Comparison of ENCODE assay signal across 8 mouse cellular contexts in genomic region chr16:49839681-49840535, GRCm38 (mm10). TPM values are rescaled to one million over a fixed set of nuclear protein-coding genes. Genes with fewer than 3 reads are reported as not detected.
DNase-seq lines count a peak whose midpoint lies in the region; ATAC-seq lines count a peak whose summit lies in the region.

No protein-coding gene starts in this region.

- H3K9ac ChIP-seq in kidney, embryonic 16.5 days (replicated peaks; ENCODE audit: low read length): 0 out of 2 replicates have a peak overlapping the region, but pooled peaks have one; percentile 16
- no peak overlapping the region for H3K9ac ChIP-seq in stomach, embryonic 14.5 days (replicated peaks; ENCODE audit: low read depth, low read length)

- H3K9me3 ChIP-seq in kidney, embryonic 16.5 days (ENCODE audit: low read length): 0 out of 2 replicates have a peak, but pooled peaks cover 3% of the 10 kb centered on the region
- H3K9me3 ChIP-seq in stomach, embryonic 14.5 days (ENCODE audit: control insufficient read depth, low read depth, low read length): no peaks in the 10 kb centered on the region

- ATAC-seq in granulocyte monocyte progenitor cell, adult 5-6 weeks (replicated peaks; ENCODE audit: poor library complexity, severe bottlenecking): peak; percentile 73
- ATAC-seq in kidney, embryonic 16.5 days (ENCODE audit: low FRiP score, low TSS enrichment): peak; percentile 76
- peak; percentile 78; the same call in 1 of the 2 replicates for ATAC-seq in stomach, embryonic 14.5 days (ENCODE audit: insufficient number of reproducible peaks, insufficient read depth, low FRiP score, low read depth)

- no peaks in the 10 kb centered on the region for H3K79me2 ChIP-seq in macrophage (ENCODE audit: inconsistent target)

- no peak overlapping the region for H3K4me2 ChIP-seq in kidney, embryonic 16.5 days (replicated peaks; ENCODE audit: low read depth, low read length)
- H3K4me2 ChIP-seq in stomach, embryonic 14.5 days (replicated peaks; ENCODE audit: low read depth, low read length): no peak overlapping the region

- DNase-seq in right cerebral cortex, postnatal 10 days (ENCODE audit: low spot score in 2 of 2): peak; percentile 40 to 41
- no peak for DNase-seq in right cerebral cortex, postnatal 36 days (ENCODE audit: low spot score in 2 of 2)
- peak; percentile 90 for DNase-seq in c-Kit-negative CD71-positive TER-119-positive erythroid progenitor cells, embryonic 14.5 days (ENCODE audit: low read depth, low spot score)
- no peak for DNase-seq in ovary, adult 18-20 months (ENCODE audit: low spot score)

- no peaks in the 10 kb centered on the region for H3K36me3 ChIP-seq in kidney, embryonic 16.5 days (ENCODE audit: insufficient read depth, low read length)
- H3K36me3 ChIP-seq in macrophage (ENCODE audit: inconsistent target): no peaks in the 10 kb centered on the region
- H3K36me3 ChIP-seq in stomach, embryonic 14.5 days (ENCODE audit: control insufficient read depth, insufficient read depth, low read length): no peaks in the 10 kb centered on the region

- H3K27me3 ChIP-seq in kidney, embryonic 16.5 days (ENCODE audit: insufficient read depth, low read length): no peaks in the 10 kb centered on the region
- no peaks in the 10 kb centered on the region for H3K27me3 ChIP-seq in stomach, embryonic 14.5 days (ENCODE audit: control insufficient read depth, insufficient read depth, low read length)

- H3K4me3 ChIP-seq in kidney, embryonic 16.5 days (ENCODE audit: low read length): no peak overlapping the region
- peak overlapping the region; percentile 10; the same call in 1 of the 2 replicates for H3K4me3 ChIP-seq in macrophage (ENCODE audit: inconsistent target)
- no peak overlapping the region for H3K4me3 ChIP-seq in stomach, embryonic 14.5 days (ENCODE audit: low read depth, low read length)

- peaks cover 14% of the 10 kb centered on the region for H3K4me1 ChIP-seq in kidney, embryonic 16.5 days (ENCODE audit: insufficient read depth, low read length)
- H3K4me1 ChIP-seq in stomach, embryonic 14.5 days (ENCODE audit: control insufficient read depth, insufficient read depth, low read length): no peaks in the 10 kb centered on the region

- 46% methylated on average over 15 of the region's 15 CpGs for WGBS in kidney, embryonic 16.5 days
- WGBS in macrophage (ENCODE audit: missing documents): under 1% methylated on average over 15 of the region's 15 CpGs
- 54% methylated on average over 15 of the region's 15 CpGs for WGBS in stomach, embryonic 14.5 days

- peak overlapping the region; percentile 27; the same call in 1 of the 2 replicates for H3K27ac ChIP-seq in kidney, embryonic 16.5 days (ENCODE audit: low read length)
- H3K27ac ChIP-seq in macrophage: peak overlapping the region; percentile 94
- H3K27ac ChIP-seq in stomach, embryonic 14.5 days (ENCODE audit: low read length): no peak overlapping the region

RNA-seq across cellular contexts. Expression of gene Cd47, which starts 39.6 kb away (rescaled TPM):
- 334 and 345 TPM in 2 replicates for total RNA-seq in granulocyte monocyte progenitor cell, adult 5-6 weeks (2014; fragmentation: Nextera tagmentation)
- 258 and 269 TPM in 2 replicates for total RNA-seq in granulocyte monocyte progenitor cell, adult 5-6 weeks (2017)
- polyA plus RNA-seq in kidney, embryonic 16.5 days (2015; fragmentation: Nextera tagmentation; extraction: Ambion mirVana): 75.2 and 78.0 TPM in 2 replicates
- total RNA-seq in macrophage (2018; cell fraction: chromatin; rRNA removed): 100 to 1,000 TPM in 25 of 26 experiments, 10 to 100 TPM in 1; 99.8 to 292 (median 199) TPM
- 100 to 1,000 TPM; 255 to 660 (median 372) TPM for total RNA-seq in macrophage (2018; cell fraction: cytosol; rRNA removed)
- total RNA-seq in macrophage (2018; cell fraction: nucleus; rRNA removed): 100 to 1,000 TPM; 189 to 618 (median 367) TPM
- polyA plus RNA-seq in macrophage (2018): 220 to 294 TPM (median 226 TPM) in 3 replicates
- polyA plus RNA-seq in stomach, embryonic 14.5 days (2014; fragmentation: Nextera tagmentation; extraction: Ambion mirVana): 66.8 and 79.1 TPM in 2 replicates

Comparison
In these comparisons a context has a peak if more than half of its experiments do, and no peak if none do; other contexts are left out.
1. DNase-seq: peak in right cerebral cortex, postnatal 10 days (2 of 2) and c-Kit-negative CD71-positive TER-119-positive erythroid progenitor cells, embryonic 14.5 days (single experiment); none in right cerebral cortex, postnatal 36 days (0 of 2) and ovary, adult 18-20 months (single experiment).
2. Peak in every context shown above with its lines, with median percentiles within 50 percentile points of each other: ATAC-seq.